Mouse (Mus musculus): ENCODE measurements around the gene Olfr481. TPM values are rescaled to one million over a fixed set of nuclear protein-coding genes. Genes with fewer than 3 reads are reported as not detected.

Olfr481 gene
- polyA plus RNA-seq, 1 experiment from 2014 or later, result not detected

Other genes starting within 250 kb of the Olfr481 start
- gene Olfr470, start 232.4 kb upstream of the Olfr481 start, polyA plus RNA-seq (2014; fragmentation: Nextera tagmentation; extraction: Ambion mirVana), result not detected in 2 replicates
- not detected in 2 replicates for gene Olfr472, start 182.0 kb upstream of the Olfr481 start, polyA plus RNA-seq (2014; fragmentation: Nextera tagmentation; extraction: Ambion mirVana)
- not detected in 2 replicates for gene Olfr473, start 149.4 kb upstream of the Olfr481 start, polyA plus RNA-seq (2014; fragmentation: Nextera tagmentation; extraction: Ambion mirVana)
- gene Olfr474, start 125.2 kb upstream of the Olfr481 start, polyA plus RNA-seq (2014; fragmentation: Nextera tagmentation; extraction: Ambion mirVana), result not detected in 2 replicates
- gene Olfr476, start 115.1 kb upstream of the Olfr481 start, polyA plus RNA-seq (2014; fragmentation: Nextera tagmentation; extraction: Ambion mirVana), result not detected in 2 replicates
- gene Olfr477, start 93.2 kb upstream of the Olfr481 start, polyA plus RNA-seq (2014; fragmentation: Nextera tagmentation; extraction: Ambion mirVana), result not detected in 2 replicates
- not detected in 2 replicates for gene Olfr478, start 45.9 kb upstream of the Olfr481 start, polyA plus RNA-seq (2014; fragmentation: Nextera tagmentation; extraction: Ambion mirVana)
- gene Olfr479, start 29.2 kb upstream of the Olfr481 start, polyA plus RNA-seq (2014; fragmentation: Nextera tagmentation; extraction: Ambion mirVana), result not detected in 2 replicates
- gene Olfr480, start 12.5 kb upstream of the Olfr481 start, polyA plus RNA-seq (2014; fragmentation: Nextera tagmentation; extraction: Ambion mirVana), result not detected in 2 replicates
- 0.07 TPM in 1 of 2 replicates, not detected in the other for gene Olfr482, start 17.7 kb downstream of the Olfr481 start, polyA plus RNA-seq (2014; fragmentation: Nextera tagmentation; extraction: Ambion mirVana)
- not detected in 2 replicates for gene Olfr483, start 21.0 kb downstream of the Olfr481 start, polyA plus RNA-seq (2014; fragmentation: Nextera tagmentation; extraction: Ambion mirVana)
- not detected in 2 replicates for gene Olfr484, start 47.6 kb downstream of the Olfr481 start, polyA plus RNA-seq (2014; fragmentation: Nextera tagmentation; extraction: Ambion mirVana)
- not detected in 2 replicates for gene Olfr485, start 80.0 kb downstream of the Olfr481 start, polyA plus RNA-seq (2014; fragmentation: Nextera tagmentation; extraction: Ambion mirVana)
- gene Olfr486, start 92.9 kb downstream of the Olfr481 start, polyA plus RNA-seq (2014; fragmentation: Nextera tagmentation; extraction: Ambion mirVana), result not detected in 2 replicates
- gene Olfr487, start 134.8 kb downstream of the Olfr481 start, polyA plus RNA-seq (2014; fragmentation: Nextera tagmentation; extraction: Ambion mirVana), result not detected in 2 replicates
- gene Olfr488, start 178.5 kb downstream of the Olfr481 start, polyA plus RNA-seq (2014; fragmentation: Nextera tagmentation; extraction: Ambion mirVana), result not detected in 2 replicates
- gene Olfr490, start 209.1 kb downstream of the Olfr481 start, polyA plus RNA-seq (2014; fragmentation: Nextera tagmentation; extraction: Ambion mirVana), result not detected in 2 replicates
- not detected in 2 replicates for gene Olfr491, start 233.6 kb downstream of the Olfr481 start, polyA plus RNA-seq (2014; fragmentation: Nextera tagmentation; extraction: Ambion mirVana)
- gene Olfr492, start 243.8 kb downstream of the Olfr481 start, polyA plus RNA-seq (2014; fragmentation: Nextera tagmentation; extraction: Ambion mirVana), result not detected in 2 replicates